Mouse (Mus musculus) heart, embryonic 12.5 days (tissue): ENCODE data around the gene Gpc3. TPM values are rescaled to one million over a fixed set of nuclear protein-coding genes. Genes with fewer than 3 reads are reported as not detected.

ENCODE experiments used
- ATAC-seq: fragments of 200-750 bp; cut with Nextera tagmentation; 2 replicates; pipeline ENCODE4 v1.8.0; 2017; ENCODE audit warnings: moderate TSS enrichment, moderate library complexity; ENCODE audit not compliant: insufficient number of reproducible peaks, low FRiP score
- H3K27ac ChIP-seq: fragments of 300-500 bp; sonication (generic); 2 replicates; pipeline ENCODE4 v1.5.1; 2016; ENCODE audit warnings: mild to moderate bottlenecking, moderate library complexity; ENCODE audit not compliant: poor library complexity, severe bottlenecking
- H3K27me3 ChIP-seq: fragments of 300-500 bp; sonication (generic); replicated peaks from 2 replicates; pipeline ENCODE4 v1.6.1; 2016; ENCODE audit warnings: mild to moderate bottlenecking, moderate library complexity
- H3K36me3 ChIP-seq: fragments of 300-500 bp; sonication (generic); 2 replicates; pipeline ENCODE4 v1.6.1; 2016; ENCODE audit warnings: mild to moderate bottlenecking, moderate library complexity
- H3K4me1 ChIP-seq: fragments of 300-500 bp; sonication (generic); replicated peaks from 2 replicates; pipeline ENCODE4 v1.6.1; 2016; ENCODE audit warnings: mild to moderate bottlenecking
- H3K4me2 ChIP-seq: fragments of 300-500 bp; sonication (generic); 2 replicates; pipeline ENCODE4 v1.6.1; 2016; ENCODE audit warnings: mild to moderate bottlenecking, moderate library complexity
- H3K4me3 ChIP-seq: fragments of 300-500 bp; sonication (generic); 2 replicates; pipeline ENCODE4 v1.5.1; 2016; ENCODE audit warnings: mild to moderate bottlenecking
- H3K9ac ChIP-seq: fragments of 300-500 bp; sonication (generic); 2 replicates; pipeline ENCODE4 v1.6.1; 2016; ENCODE audit warnings: mild to moderate bottlenecking, moderate library complexity
- H3K9me3 ChIP-seq: fragments of 300-500 bp; sonication (generic); replicated peaks from 2 replicates; pipeline ENCODE4 v1.6.1; 2016; ENCODE audit warnings: mild to moderate bottlenecking, moderate library complexity
- WGBS: fragments of 180-500 bp; shearing (Covaris S2); methylation state at CpG from one replicate; pipeline ENCODE4 v1.1.7; 2016; 5-methylcytosine and 5-hydroxymethylcytosine counted together
- polyA plus RNA-seq: library from polyadenylated mRNA; unstranded; fragments of >200 nt; fragmentation: Nextera tagmentation; extraction: Ambion mirVana; gene quantifications from 2 replicates; pipeline ENCODE4 v1.2.1, GENCODE M21; 2016

Gpc3 gene
- polyA plus RNA-seq, 1 experiment from 2014 or later: 598 TPM

GRCm38 (mm10) chrX:52503857-52504256, 109.9 kb downstream of the Gpc3 start:
- Histone ChIP-seq H3K4me3 (no peak overlapping the region), H3K9ac (no peak overlapping the region), H3K36me3 (no peaks in the 10 kb centered on the region), H3K27me3 (no peaks in the 10 kb centered on the region), H3K4me2 (no peak overlapping the region), H3K9me3 (no peaks in the 10 kb centered on the region), H3K4me1 (0 out of 2 replicates have a peak, but pooled peaks cover 7% of the 10 kb centered on the region), H3K27ac (no peak overlapping the region)
- WGBS: 41% methylated on average over 3 of the region's 3 CpGs
- ATAC-seq: no peak

GRCm38 (mm10) chrX:52489461-52489860, 124.3 kb downstream of the Gpc3 start:
- no peaks in the 10 kb centered on the region for H3K36me3 ChIP-seq
- H3K4me1 ChIP-seq: no peaks in the 10 kb centered on the region
- no peaks in the 10 kb centered on the region for H3K27me3 ChIP-seq
- H3K4me3 ChIP-seq: no peak overlapping the region
- H3K9ac ChIP-seq: no peak overlapping the region
- ATAC-seq: no peak
- H3K27ac ChIP-seq: no peak overlapping the region
- H3K4me2 ChIP-seq: no peak overlapping the region
- 65% methylated on average over 4 of the region's 4 CpGs for whole genome bisulfite sequencing
- no peaks in the 10 kb centered on the region for H3K9me3 ChIP-seq

- ATAC-seq: no peak
- Histone ChIP-seq H3K4me3 (no peak overlapping the region), H3K4me2 (peak overlapping the region; percentile 13; the same call in 1 of the 2 replicates), H3K27ac (peak overlapping the region; percentile 85), H3K36me3 (no peaks in the 10 kb centered on the region), H3K4me1 (peaks cover 5% of the 10 kb centered on the region; the same call in 1 of the 2 replicates), H3K27me3 (no peaks in the 10 kb centered on the region), H3K9ac (no peak overlapping the region), H3K9me3 (no peaks in the 10 kb centered on the region)
- 25% methylated on average over 5 of the region's 5 CpGs for WGBS
These were observed 158.6 kb downstream of the Gpc3 start for GRCm38 (mm10) chrX:52455074-52455588.

GRCm38 (mm10) chrX:52453445-52454182, 160.1 kb downstream of the Gpc3 start:
- H3K4me3 ChIP-seq: no peak overlapping the region
- no peaks in the 10 kb centered on the region for H3K9me3 ChIP-seq
- peak overlapping the region; percentile 29; the same call in 1 of the 2 replicates for H3K4me2 ChIP-seq
- no peak overlapping the region for H3K9ac ChIP-seq
- no peaks in the 10 kb centered on the region for H3K27me3 ChIP-seq
- H3K4me1 ChIP-seq: peaks cover 6% of the 10 kb centered on the region; the same call in 1 of the 2 replicates
- ATAC-seq: 0 out of 2 replicates have a peak, but pooled peaks have one; percentile 53
- WGBS: 36% methylated on average over 6 of the region's 6 CpGs
- H3K27ac ChIP-seq: no peak overlapping the region
- no peaks in the 10 kb centered on the region for H3K36me3 ChIP-seq

GRCm38 (mm10) chrX:52449177-52449576, 164.6 kb downstream of the Gpc3 start:
- Histone ChIP-seq H3K9ac (no peak overlapping the region), H3K36me3 (no peaks in the 10 kb centered on the region), H3K9me3 (no peaks in the 10 kb centered on the region), H3K4me1 (peaks cover 21% of the 10 kb centered on the region), H3K4me2 (no peak overlapping the region), H3K27me3 (no peaks in the 10 kb centered on the region), H3K4me3 (no peak overlapping the region), H3K27ac (no peak overlapping the region)
- 62% methylated on average over 2 of the region's 2 CpGs for WGBS
- no peak for ATAC-seq

GRCm38 (mm10) chrX:52448496-52448895, 165.3 kb downstream of the Gpc3 start:
- no peak overlapping the region for H3K9ac ChIP-seq
- H3K4me3 ChIP-seq: no peak overlapping the region
- H3K36me3 ChIP-seq: no peaks in the 10 kb centered on the region
- no peak overlapping the region for H3K27ac ChIP-seq
- WGBS: 40% methylated on average over 3 of the region's 3 CpGs
- H3K27me3 ChIP-seq: no peaks in the 10 kb centered on the region
- H3K4me2 ChIP-seq: no peak overlapping the region
- H3K9me3 ChIP-seq: no peaks in the 10 kb centered on the region
- H3K4me1 ChIP-seq: peaks cover 21% of the 10 kb centered on the region
- no peak for ATAC-seq

GRCm38 (mm10) chrX:52446530-52446929, 167.2 kb downstream of the Gpc3 start:
- Histone ChIP-seq H3K9ac (no peak overlapping the region), H3K4me3 (no peak overlapping the region), H3K4me1 (peaks cover 21% of the 10 kb centered on the region), H3K27me3 (no peaks in the 10 kb centered on the region), H3K36me3 (no peaks in the 10 kb centered on the region), H3K27ac (no peak overlapping the region), H3K4me2 (no peak overlapping the region), H3K9me3 (no peaks in the 10 kb centered on the region)
- no peak for ATAC-seq
- 27% methylated on average over 3 of the region's 3 CpGs for WGBS

- Histone ChIP-seq H3K36me3 (no peaks in the 10 kb centered on the region), H3K9me3 (no peaks in the 10 kb centered on the region), H3K9ac (no peak overlapping the region), H3K27me3 (no peaks in the 10 kb centered on the region), H3K27ac (no peak overlapping the region), H3K4me3 (no peak overlapping the region), H3K4me2 (no peak overlapping the region), H3K4me1 (peaks cover 21% of the 10 kb centered on the region)
- WGBS: 64% methylated on average over 2 of the region's 2 CpGs
- no peak for ATAC-seq
These were observed 168.8 kb downstream of the Gpc3 start for GRCm38 (mm10) chrX:52444977-52445376.

- no peaks in the 10 kb centered on the region for H3K36me3 ChIP-seq
- H3K27ac ChIP-seq: no peak overlapping the region
- H3K4me3 ChIP-seq: no peak overlapping the region
- H3K4me2 ChIP-seq: no peak overlapping the region
- H3K9ac ChIP-seq: no peak overlapping the region
- H3K4me1 ChIP-seq: peaks cover 4% of the 10 kb centered on the region
- ATAC-seq: no peak
- 42% methylated on average over 3 of the region's 3 CpGs for WGBS
- H3K9me3 ChIP-seq: no peaks in the 10 kb centered on the region
- no peaks in the 10 kb centered on the region for H3K27me3 ChIP-seq
These were observed 172.0 kb downstream of the Gpc3 start for GRCm38 (mm10) chrX:52441798-52442197.

- no peaks in the 10 kb centered on the region for H3K9me3 ChIP-seq
- no peak for ATAC-seq
- no peaks in the 10 kb centered on the region for H3K27me3 ChIP-seq
- no peak overlapping the region for H3K4me3 ChIP-seq
- no peaks in the 10 kb centered on the region for H3K36me3 ChIP-seq
- 54% methylated on average over 5 of the region's 5 CpGs for WGBS
- no peak overlapping the region for H3K4me2 ChIP-seq
- no peak overlapping the region for H3K9ac ChIP-seq
- no peak overlapping the region for H3K27ac ChIP-seq
- no peaks in the 10 kb centered on the region for H3K4me1 ChIP-seq
These were observed 174.3 kb downstream of the Gpc3 start for GRCm38 (mm10) chrX:52439421-52439820.

- H3K4me2 ChIP-seq: no peak overlapping the region
- no peaks in the 10 kb centered on the region for H3K4me1 ChIP-seq
- H3K27me3 ChIP-seq: no peaks in the 10 kb centered on the region
- H3K36me3 ChIP-seq: peaks cover 8% of the 10 kb centered on the region
- H3K9ac ChIP-seq: no peak overlapping the region
- H3K4me3 ChIP-seq: no peak overlapping the region
- H3K9me3 ChIP-seq: no peaks in the 10 kb centered on the region
- H3K27ac ChIP-seq: no peak overlapping the region
- ATAC-seq: no peak
- 69% methylated on average over 5 of the region's 5 CpGs for WGBS
These were observed 188.1 kb downstream of the Gpc3 start for GRCm38 (mm10) chrX:52425605-52426004.
